Mouse (Mus musculus) right cerebral cortex, postnatal 4 days (tissue): Measurements from ENCODE around the gene Capza1.
A peak's percentile ranks its signal among the peaks of the same experiment; 100 is the strongest.
"Not testable (repeated sequence)": the region's sequence is repeated elsewhere in the genome, so short reads cannot be mapped to it uniquely, and the experiment has no call there.

Experiments used
- DNase-seq: peaks from one replicate; pipeline ENCODE4 v3.0.0-alpha.2; 2022

Gene Capza1

DNA sequence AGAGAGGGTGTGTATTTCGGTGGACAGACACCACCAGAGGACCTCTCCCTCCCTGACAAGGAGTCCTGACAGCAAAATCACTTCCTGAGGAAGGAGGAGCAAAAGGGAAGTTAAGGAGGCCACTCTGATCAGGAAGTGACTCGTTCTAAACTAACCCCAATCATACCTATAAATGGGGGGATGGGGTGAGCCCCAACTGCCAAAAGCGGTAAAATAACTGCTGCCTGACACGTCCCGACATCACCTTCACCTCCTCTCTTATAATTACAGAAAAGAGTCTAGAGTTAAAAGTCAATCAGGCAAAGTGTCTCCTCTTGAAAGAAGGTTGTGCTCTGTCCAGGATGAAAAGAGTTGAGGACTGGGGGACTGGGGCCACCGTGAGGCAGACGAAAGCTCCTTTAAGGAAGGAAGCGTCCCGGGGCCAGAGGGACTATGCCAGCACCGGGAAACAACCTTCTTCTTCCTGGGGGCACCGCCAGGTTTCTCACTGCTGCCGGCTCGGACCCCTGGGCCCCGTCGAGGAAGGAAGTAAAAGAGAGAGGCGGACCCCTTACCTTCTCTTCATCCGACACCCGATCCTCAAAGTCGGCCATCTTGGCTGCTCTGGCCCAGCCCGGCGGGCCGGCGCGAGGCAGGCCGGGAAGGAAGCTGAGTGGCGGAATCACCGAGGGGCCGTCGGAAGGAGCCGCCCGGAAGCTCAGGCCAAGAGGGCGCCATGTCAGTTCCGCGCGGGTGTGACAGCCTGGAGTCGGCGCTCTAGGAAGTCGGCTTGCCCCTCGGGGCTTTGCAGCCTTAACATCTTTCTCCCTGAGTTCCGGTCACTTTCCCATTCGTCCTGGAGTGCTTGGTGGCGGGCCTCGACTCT lies at the start of gene Capza1, which contains the start of gene St7l:
Gene Capza1, minus strand, starts transcription at position 720 of the 865 bp plus-strand sequence.
Gene St7l, plus strand, starts transcription at position 220 of the 865 bp plus-strand sequence.
- peak; percentile 84 for DNase-seq

DNA sequence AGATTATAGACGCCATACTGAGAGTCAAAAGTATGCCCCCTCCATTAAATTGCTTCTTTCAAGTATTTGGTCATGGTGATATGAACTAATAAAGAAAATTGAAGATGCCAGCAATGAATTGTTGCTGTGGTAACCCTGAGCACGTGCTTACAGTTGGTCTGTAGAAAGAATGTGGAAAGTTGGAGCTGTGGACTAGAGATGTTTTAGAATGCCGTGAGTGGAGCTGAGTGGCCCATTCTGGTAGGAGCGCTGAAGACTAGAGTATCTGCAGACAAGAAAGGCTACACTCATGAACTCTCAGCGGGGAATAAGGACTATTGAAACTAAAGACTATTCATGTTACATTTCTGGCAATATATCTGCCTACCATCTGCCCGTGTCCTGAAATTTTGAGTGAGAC lies 44.9 kb upstream of the Capza1 start:
- DNase-seq, result no peak

DNA sequence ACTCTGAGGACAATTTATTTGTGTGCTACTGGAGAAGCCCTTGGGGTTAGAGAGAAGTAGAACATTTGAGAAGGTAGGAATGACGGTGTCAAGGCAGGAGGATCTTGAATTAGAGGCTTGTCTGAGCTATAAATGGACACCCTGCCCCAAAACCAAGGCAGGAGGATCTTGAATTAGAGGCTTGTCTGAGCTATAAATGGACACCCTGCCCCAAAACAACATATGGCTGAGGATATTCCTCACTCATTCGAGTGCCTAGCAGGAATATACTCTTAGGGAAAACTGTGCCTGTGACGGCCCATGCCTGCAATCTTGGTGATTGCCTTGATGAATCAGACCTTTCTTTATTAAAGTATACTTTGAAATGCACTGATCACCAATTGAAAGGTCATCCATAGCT lies 41.7 kb upstream of the Capza1 start:
- no peak for DNase-seq

- no peak for DNase-seq
Measured at GRCm38 (mm10) chr3:104905389-104905788, 41.1 kb upstream of the Capza1 start.

DNA sequence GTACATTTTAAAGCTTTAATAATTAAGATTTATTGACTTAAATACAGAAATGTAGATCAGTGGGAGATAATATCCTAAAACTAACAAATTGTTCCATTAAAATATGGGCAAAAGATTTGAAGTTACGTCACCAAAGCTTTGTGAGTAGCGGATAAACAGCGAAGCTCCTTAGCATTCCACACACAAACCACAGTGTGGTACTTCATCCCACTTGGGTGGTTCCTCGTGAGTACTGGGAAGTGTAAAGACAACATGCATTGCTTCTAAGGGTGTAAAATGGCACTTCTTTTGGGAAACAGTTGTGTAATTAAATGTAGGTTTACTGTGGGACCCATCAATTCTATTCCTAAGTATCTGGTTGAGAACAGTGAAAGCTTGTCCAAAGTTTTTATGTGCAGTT lies 36.8 kb upstream of the Capza1 start:
- DNase-seq, result no peak

- peak; percentile 11 for DNase-seq
Measured at GRCm38 (mm10) chr3:104896141-104896540, 31.8 kb upstream of the Capza1 start.

- DNase-seq, result no peak
Measured at GRCm38 (mm10) chr3:104888585-104888984, 24.3 kb upstream of the Capza1 start.

DNA sequence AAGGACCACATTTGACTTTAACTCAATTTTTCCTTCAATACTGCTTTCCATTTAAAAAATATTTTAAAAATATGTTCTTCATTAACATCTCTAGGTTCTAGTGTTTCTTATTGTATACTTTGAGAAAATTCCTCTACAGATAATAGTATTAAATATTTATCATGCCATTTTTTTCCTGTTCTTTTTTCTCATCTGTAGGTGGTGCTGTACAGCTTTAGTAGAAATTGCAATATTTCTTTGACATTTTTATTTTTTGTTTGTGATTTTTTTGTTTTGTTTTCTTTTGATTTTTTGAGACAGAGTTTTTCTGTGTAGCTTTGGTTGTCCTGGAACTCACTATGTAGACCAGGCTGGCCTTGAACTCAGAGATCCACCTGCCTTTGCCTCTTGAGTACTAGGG lies 5.3 kb upstream of the Capza1 start:
- DNase-seq, result no peak

GRCm38 (mm10) chr3:104866674-104867073 lies 2.4 kb upstream of the Capza1 start:
- DNase-seq, result not testable (repeated sequence)

- DNase-seq, result no peak
Measured at GRCm38 (mm10) chr3:104865341-104865788, 1.1 kb upstream of the Capza1 start.

DNA sequence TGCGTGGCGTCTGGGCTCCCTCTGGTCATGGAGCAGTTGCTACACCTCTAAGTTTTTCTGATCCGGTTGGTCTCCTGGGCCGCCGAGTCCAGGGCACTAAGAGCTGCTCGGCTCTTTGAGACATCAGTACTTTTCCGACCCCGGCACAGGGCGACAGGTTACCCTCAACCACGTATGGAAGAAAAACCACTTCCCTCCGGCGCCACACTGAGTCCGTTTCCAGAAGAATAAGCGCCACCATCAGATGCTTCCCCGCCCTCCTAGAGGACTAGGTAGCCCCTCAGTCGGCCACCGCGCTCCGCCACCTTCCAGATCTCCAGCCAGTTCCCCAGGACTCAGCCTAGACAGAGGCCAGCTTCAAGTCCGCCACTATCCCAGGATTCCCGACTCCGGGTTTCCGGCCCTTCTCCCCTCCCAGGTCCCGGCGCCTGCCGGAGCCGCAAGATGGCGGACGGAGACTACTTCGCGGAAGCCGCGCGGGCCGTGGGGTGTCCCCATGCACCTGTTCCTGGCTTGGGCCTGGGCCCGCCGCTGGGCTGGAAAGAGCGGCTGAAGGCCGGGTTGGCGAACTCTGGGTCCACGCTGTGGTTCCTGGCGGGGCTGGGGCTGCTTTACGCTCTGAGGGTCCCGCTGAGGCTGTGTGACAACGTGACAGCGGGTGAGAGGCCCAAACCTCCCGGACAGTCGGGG lies 491 bp upstream of the Capza1 start:
- peak; percentile 83 for DNase-seq

GRCm38 (mm10) chr3:104858560-104858959 lies 5.7 kb downstream of the Capza1 start:
- no peak for DNase-seq

DNA sequence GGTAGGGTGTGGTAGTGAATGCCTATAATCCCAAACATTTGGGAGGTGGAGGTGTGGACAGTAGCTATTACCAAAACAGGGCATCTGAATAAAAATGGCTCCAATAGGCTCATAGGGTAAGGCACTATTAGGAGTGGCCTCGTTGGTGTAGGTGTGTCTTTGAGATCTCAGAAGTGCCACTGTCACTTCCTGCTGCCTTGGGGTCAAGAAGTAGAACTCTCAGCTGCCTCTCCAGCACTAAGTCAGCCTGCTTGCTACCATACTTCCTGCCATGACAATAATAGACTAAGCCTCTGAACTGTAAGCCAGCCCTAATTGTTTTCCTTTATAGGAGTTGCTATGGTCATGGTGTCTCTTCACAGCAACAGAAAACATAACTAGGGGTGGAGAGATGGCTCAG lies 8.2 kb downstream of the Capza1 start:
- DNase-seq, result no peak

GRCm38 (mm10) chr3:104854866-104855265 lies 9.4 kb downstream of the Capza1 start:
- no peak for DNase-seq

DNA sequence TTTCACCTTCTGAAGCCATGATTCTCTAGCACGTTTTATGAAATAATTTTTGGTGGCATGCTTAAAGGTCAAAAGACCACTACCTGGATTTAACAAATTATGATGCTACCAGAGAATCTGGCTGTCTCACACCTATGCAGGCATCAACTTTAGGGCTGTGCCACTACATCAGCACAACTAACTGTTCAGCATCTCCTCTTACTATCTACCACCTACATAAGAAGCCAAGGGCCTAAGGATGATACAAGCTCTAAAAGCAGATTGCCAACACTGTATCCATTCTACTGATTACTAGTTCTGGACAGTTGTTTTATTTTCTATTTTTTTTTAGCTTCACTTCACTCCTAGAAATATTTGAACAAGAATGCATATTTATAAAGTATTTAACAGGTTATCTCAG lies 9.8 kb downstream of the Capza1 start:
- no peak for DNase-seq

GRCm38 (mm10) chr3:104846601-104847000 lies 17.7 kb downstream of the Capza1 start:
- DNase-seq, result no peak

DNA sequence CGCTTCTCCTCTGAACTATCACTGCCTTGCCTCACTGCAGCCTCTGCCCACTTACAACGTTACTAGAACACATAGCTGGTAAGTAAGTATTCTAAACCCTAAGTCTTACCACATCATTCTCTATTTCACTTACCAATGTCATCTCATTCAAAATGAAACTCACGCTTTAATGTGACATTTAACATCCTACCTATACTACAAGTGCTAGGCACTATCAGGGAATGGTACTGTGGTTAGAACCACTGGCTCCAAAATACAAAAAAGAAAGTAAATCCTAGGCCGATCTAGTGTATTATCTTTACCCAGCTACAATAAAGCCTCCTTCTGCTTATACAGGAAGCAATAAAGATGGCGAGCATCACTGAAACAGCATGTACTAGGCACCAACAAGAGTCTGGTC lies 23.3 kb downstream of the Capza1 start:
- DNase-seq, result no peak

DNA sequence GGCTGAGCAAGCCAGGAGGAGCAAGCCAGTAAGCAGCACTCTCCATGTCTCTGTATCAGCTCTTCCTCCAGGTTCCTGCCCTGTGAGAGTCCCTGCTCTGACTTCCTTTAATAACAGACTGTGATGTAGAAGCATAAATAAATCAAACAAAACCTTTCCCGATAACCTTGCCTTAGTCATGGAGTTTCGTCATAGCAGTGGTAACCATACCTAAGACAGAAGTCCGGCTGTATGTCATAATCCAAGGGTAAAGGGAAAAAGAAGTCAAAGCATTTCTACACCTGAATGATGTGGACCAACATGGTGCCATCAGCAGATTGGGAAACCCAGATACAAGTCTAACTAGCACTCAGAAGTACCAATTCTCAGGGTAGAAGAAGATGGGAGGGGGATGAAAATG lies 28.5 kb downstream of the Capza1 start:
- no peak for DNase-seq

GRCm38 (mm10) chr3:104822413-104822812 lies 41.9 kb downstream of the Capza1 start:
- no peak for DNase-seq

GRCm38 (mm10) chr3:104820426-104820825 lies 43.9 kb downstream of the Capza1 start:
- no peak for DNase-seq

DNA sequence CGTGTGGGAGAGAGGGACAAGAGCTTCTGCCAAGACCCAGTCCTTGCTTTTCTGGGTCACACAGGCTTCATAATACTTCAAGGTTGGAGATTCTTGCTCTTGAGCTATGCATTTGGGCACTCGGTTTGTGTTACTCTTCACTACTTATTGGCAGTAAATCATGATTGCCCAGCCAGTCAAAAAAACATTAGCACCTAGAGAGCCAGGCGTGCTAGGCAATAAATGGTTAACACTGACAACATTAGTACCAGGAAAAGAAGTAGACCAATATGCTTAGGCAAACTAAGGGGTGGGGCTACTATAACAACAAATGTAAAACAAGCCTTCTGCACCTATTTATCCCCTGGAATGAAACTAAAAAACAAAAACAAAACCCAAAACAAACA lies 45.6 kb downstream of the Capza1 start:
- no peak for DNase-seq

DNA sequence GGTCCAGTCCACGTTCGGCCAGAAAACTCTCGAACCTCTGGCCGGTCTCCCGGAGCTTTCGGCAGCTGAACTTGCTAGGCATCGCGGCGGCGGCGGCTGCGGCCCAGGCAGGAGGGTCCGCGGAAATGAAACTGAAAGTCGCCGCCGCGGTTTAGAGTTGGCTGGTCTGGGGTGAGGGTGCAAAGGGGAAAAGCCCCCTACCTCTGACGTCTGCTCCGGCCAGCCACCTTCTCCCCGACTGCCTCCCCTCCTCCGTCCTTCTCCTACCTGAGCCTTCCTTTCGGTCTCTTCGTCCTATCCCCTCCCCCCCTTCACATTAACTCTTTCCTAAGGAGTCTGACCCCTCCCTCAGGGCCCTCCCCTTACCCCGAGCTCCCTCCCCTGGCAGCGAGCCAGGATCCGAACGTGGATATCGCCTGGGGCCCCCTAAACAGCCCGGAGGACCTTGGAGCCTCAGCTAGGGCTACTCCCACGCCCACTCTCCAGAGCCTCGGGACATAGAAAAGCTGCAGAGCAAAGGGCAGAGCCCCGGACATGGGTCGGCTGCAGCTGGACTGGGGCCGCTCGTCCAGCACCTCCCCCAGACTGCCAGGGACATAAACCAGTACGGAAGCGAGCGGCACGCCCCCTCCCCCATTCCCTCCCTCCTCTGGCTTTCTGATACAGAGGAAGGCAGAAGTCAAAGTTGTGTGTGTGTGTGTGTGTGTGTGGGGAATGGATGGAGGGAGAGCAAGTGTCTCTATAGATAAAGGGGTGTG lies 46.1 kb downstream of the Capza1 start, which contains the start of gene Mov10:
Gene Mov10, minus strand, starts transcription at position 573 of the 758 bp plus-strand sequence.
- peak; percentile 60 for DNase-seq

DNA sequence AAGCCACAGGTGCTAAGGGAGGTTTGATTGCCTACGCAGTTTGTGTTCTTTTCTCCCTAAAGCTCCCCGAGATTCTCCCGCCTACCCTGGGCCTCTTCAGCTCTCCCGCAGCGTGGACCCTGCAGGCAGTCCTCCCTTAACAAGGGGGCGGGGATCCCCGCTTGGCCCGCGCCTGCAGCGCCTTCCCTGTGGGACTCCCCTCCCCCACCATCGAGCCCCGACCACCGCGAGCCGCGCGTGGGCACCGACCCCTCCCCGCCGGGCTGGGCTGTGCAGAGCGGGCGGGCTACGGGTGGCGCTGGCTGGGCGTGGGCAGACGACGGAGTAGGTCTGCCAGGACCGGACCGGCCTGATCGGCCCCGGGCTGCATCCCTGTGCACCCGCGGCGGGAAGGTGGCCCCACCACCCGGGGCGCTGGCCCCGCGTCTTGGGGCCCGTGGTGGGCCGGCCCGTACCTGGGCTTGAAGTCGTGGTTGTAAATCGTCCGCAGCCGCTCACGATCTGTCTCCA lies 46.8 kb downstream of the Capza1 start:
- DNase-seq, result peak; percentile 68
